In the genomic region with DNA sequence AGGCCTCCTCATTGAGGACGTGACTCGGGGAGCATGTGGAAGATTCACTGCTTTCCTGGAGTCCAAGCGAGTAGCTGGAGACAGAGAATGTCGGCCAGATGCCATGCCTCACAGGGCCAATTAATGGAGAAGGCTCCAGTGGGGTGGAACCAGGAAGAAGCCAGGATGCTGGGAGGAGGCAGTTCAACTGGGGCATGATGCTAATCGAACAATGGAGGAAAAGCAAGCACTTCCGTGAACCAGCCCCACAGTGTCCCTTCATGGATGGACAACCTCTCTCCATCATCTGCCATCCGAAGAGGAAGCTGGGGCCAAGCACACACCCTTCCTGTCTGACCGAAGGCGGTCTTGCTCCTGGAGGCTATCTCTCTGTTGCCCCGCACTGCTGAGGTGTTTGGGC, we compare ENCODE assay signal across 27 mouse cellular contexts. TPM values are rescaled to one million over a fixed set of nuclear protein-coding genes. Genes with fewer than 3 reads are reported as not detected.
A peak's percentile ranks its signal among the peaks of the same experiment; 100 is the strongest.
DNase-seq lines count a peak whose midpoint lies in the region; TF ChIP-seq lines count a peak whose summit lies in the region.
"Had no signal": no experiment of that assay in that cellular context is flagged by ENCODE, and none has a peak within 500 bp of the region (broad histone marks: within the 10 kb centered on the region; RNA-seq: fewer than 3 reads in every experiment).

No protein-coding gene starts in this region.

- no peak overlapping the region for H3K4me3 ChIP-seq in lung, adult 2 months (replicated peaks; ENCODE audit: extremely low read depth, low read depth, low read length)
- H3K4me3 ChIP-seq: embryonic facial prominence, embryonic 10.5 days; forebrain, embryonic 15.5 days; heart, embryonic 12.5 days; limb, embryonic 15.5 days; midbrain, embryonic 15.5 days; neural tube, embryonic 12.5 days had no signal

- no peak; the same call in 1 of the 2 replicates for TF ChIP-seq POLR2A in lung, adult 2 months (IDR thresholded peaks at IDR 0.05; ENCODE audit: borderline replicate concordance, extremely low read depth, low read depth, low read length)

- intact Hi-C loops in left cerebral cortex, postnatal 14 days (cut with DNase I): no loop called here

- DNase-seq in lung, adult 18-20 months: peak; percentile 80 to 88
- no peak for DNase-seq in lung, adult 2 months
- DNase-seq in kidney, postnatal 25 days: peak; percentile 40 to 77
- DNase-seq in lung, postnatal 14 days: peak; percentile 72
- no peak for DNase-seq in left cerebral cortex, postnatal 14 days (ENCODE audit: low spot score in 2 of 2)
- DNase-seq in embryo, embryonic 10 days (ENCODE audit: low spot score): no peak
- no peak for DNase-seq in layer of hippocampus, adult 9-11 months
- DNase-seq: adrenal gland, adult 2 months; cerebellum, adult 8-10 months; gastrocnemius, postnatal 14 days; heart, postnatal 10 days; left cerebral cortex, postnatal 4 days; right cerebral cortex, adult 18-20 months; right cerebral cortex, postnatal 4 days; thymus, postnatal 14 days had no signal

- H3K4me1 ChIP-seq in lung, adult 2 months (ENCODE audit: control insufficient read depth, insufficient read depth, low read length): peaks cover 16% of the 10 kb centered on the region
- H3K4me1 ChIP-seq: embryonic facial prominence, embryonic 10.5 days; forebrain, embryonic 15.5 days; limb, embryonic 15.5 days; midbrain, embryonic 15.5 days; neural tube, embryonic 12.5 days had no signal

- no peak for TF ChIP-seq CTCF in lung, adult 2 months (IDR thresholded peaks at IDR 0.05; ENCODE audit: insufficient read depth, low read length)

- 63% methylated on average over 10 of the region's 10 CpGs for WGBS in lung, adult 2 months

RNA-seq across cellular contexts. Expression of gene Gm10309, which starts 44.1 kb away (rescaled TPM):
- polyA plus RNA-seq in lung, adult 2 months (2012; rRNA removed): 0.30 and 0.37 TPM in 2 replicates
- not detected for total RNA-seq in left cerebral cortex, postnatal 14 days (2021)
- total RNA-seq: adrenal gland, adult 2 months; common myeloid progenitor, adult 5-6 weeks; gastrocnemius, postnatal 14 days; heart, postnatal 10 days; layer of hippocampus, adult 8-10 months; left cerebral cortex, adult 18-20 months; left cerebral cortex, postnatal 4 days; MEL had no signal
- polyA plus RNA-seq: intestine, postnatal 0 days; macrophage had no signal

Comparison
In these comparisons a context has a peak if more than half of its experiments do, and no peak if none do; other contexts are left out.
1. DNase-seq: peak in lung, adult 18-20 months (2 of 2), kidney, postnatal 25 days (2 of 2) and lung, postnatal 14 days (single experiment); none in lung, adult 2 months (single experiment), left cerebral cortex, postnatal 14 days (0 of 2), embryo, embryonic 10 days (single experiment) and layer of hippocampus, adult 9-11 months (single experiment).